Mouse (Mus musculus) CH12F3 (cell line): ENCODE measurements around the gene Treh.
"Not testable (repeated sequence)": the region's sequence is repeated elsewhere in the genome, so short reads cannot be mapped to it uniquely, and the experiment has no call there.

ENCODE experiments used
- in situ Hi-C: fragments of 300-500 bp; cut with MboI; formaldehyde crosslinking; loops from 2 replicates; pipeline ENCODE4 v1.14.3; 2020; ENCODE audit warnings: low sequenced_read_pairs

Treh gene

GRCm38 (mm10) chr9:44673005-44673404 is at the start of gene Treh:
Treh (plus strand) TSS chr9:44673233.
- in situ Hi-C loops, result no loop called here

GRCm38 (mm10) chr9:44624390-44624789 is 48.6 kb upstream of the Treh start:
- in situ Hi-C loops, result no loop called here

GRCm38 (mm10) chr9:44626268-44626667 is 46.8 kb upstream of the Treh start:
- in situ Hi-C loops, result no loop called here

- in situ Hi-C loops, result no loop called here
Observed at GRCm38 (mm10) chr9:44637551-44638169, 35.4 kb upstream of the Treh start.

- in situ Hi-C loops, result not testable (repeated sequence)
Observed at GRCm38 (mm10) chr9:44638726-44639125, 34.3 kb upstream of the Treh start.

- in situ Hi-C loops, result not testable (repeated sequence)
Observed at GRCm38 (mm10) chr9:44640028-44640427, 33.0 kb upstream of the Treh start.

- in situ Hi-C loops, result no loop called here
Observed at GRCm38 (mm10) chr9:44640646-44641357, 32.2 kb upstream of the Treh start.

GRCm38 (mm10) chr9:44641616-44642015 is 31.4 kb upstream of the Treh start:
- in situ Hi-C loops, result no loop called here

GRCm38 (mm10) chr9:44643103-44643502 is 29.9 kb upstream of the Treh start:
- in situ Hi-C loops, result no loop called here

- in situ Hi-C loops, result no loop called here
Observed at GRCm38 (mm10) chr9:44644186-44644585, 28.8 kb upstream of the Treh start.

- in situ Hi-C loops, result no loop called here
Observed at GRCm38 (mm10) chr9:44645481-44645880, 27.6 kb upstream of the Treh start.

GRCm38 (mm10) chr9:44645924-44646323 is 27.1 kb upstream of the Treh start:
- in situ Hi-C loops, result no loop called here

GRCm38 (mm10) chr9:44646366-44646765 is 26.7 kb upstream of the Treh start:
- in situ Hi-C loops, result no loop called here

- in situ Hi-C loops, result no loop called here
Observed at GRCm38 (mm10) chr9:44647026-44647425, 26.0 kb upstream of the Treh start.

- in situ Hi-C loops, result no loop called here
Observed at GRCm38 (mm10) chr9:44647656-44648055, 25.4 kb upstream of the Treh start.

- in situ Hi-C loops, result no loop called here
Observed at GRCm38 (mm10) chr9:44648881-44649281, 24.2 kb upstream of the Treh start.

- in situ Hi-C loops, result no loop called here
Observed at GRCm38 (mm10) chr9:44652027-44652426, 21.0 kb upstream of the Treh start.

- in situ Hi-C loops, result no loop called here
Observed at GRCm38 (mm10) chr9:44653896-44654295, 19.1 kb upstream of the Treh start.

GRCm38 (mm10) chr9:44655098-44656066 is 17.7 kb upstream of the Treh start:
- in situ Hi-C loops, result no loop called here

- in situ Hi-C loops, result no loop called here
Observed at GRCm38 (mm10) chr9:44663706-44664105, 9.3 kb upstream of the Treh start.

- in situ Hi-C loops, result no loop called here
Observed at GRCm38 (mm10) chr9:44671416-44671815, 1.6 kb upstream of the Treh start.
